Mouse (Mus musculus) heart, embryonic 11.5 days (tissue): ENCODE data around the gene Syt8. TPM values are rescaled to one million over a fixed set of nuclear protein-coding genes. Genes with fewer than 3 reads are reported as not detected.

Experiments
- ATAC-seq: fragments of 200-750 bp; cut with Nextera tagmentation; replicated peaks from 2 replicates; pipeline ENCODE4 v1.8.0; 2017; ENCODE audit warnings: moderate library complexity; ENCODE audit not compliant: insufficient number of reproducible peaks, low FRiP score, low TSS enrichment
- H3K27ac ChIP-seq: fragments of 300-500 bp; sonication (generic); 2 replicates; pipeline ENCODE4 v1.5.1; 2014; ENCODE audit warnings: mild to moderate bottlenecking, low read depth, low read length
- H3K27me3 ChIP-seq: fragments of 300-500 bp; sonication (generic); 2 replicates; pipeline ENCODE4 v1.6.1; 2014; ENCODE audit warnings: mild to moderate bottlenecking, low read length, mixed read lengths; ENCODE audit not compliant: control insufficient read depth, insufficient read depth
- H3K36me3 ChIP-seq: fragments of 300-500 bp; sonication (generic); 2 replicates; pipeline ENCODE4 v1.6.1; 2014; ENCODE audit warnings: mild to moderate bottlenecking, low read length, moderate library complexity, mixed read lengths; ENCODE audit not compliant: control insufficient read depth, insufficient read depth
- H3K4me1 ChIP-seq: fragments of 300-500 bp; sonication (generic); 2 replicates; pipeline ENCODE4 v1.6.1; 2014; ENCODE audit warnings: low read length; ENCODE audit not compliant: control insufficient read depth, insufficient read depth
- H3K4me2 ChIP-seq: fragments of 300-500 bp; sonication (generic); 2 replicates; pipeline ENCODE4 v1.6.1; 2014; ENCODE audit warnings: mild to moderate bottlenecking, moderate library complexity
- H3K4me3 ChIP-seq: fragments of 300-500 bp; sonication (generic); 2 replicates; pipeline ENCODE4 v1.5.1; 2014; ENCODE audit warnings: low read depth, low read length
- H3K9ac ChIP-seq: fragments of 300-500 bp; sonication (generic); 2 replicates; pipeline ENCODE4 v1.6.1; 2014; ENCODE audit warnings: mild to moderate bottlenecking, low read depth, low read length, moderate library complexity
- H3K9me3 ChIP-seq: fragments of 300-500 bp; sonication (generic); replicated peaks from 2 replicates; pipeline ENCODE4 v1.6.1; 2016; ENCODE audit warnings: low read length; ENCODE audit not compliant: control insufficient read depth
- WGBS: fragments of 180-500 bp; shearing (Covaris S2); extraction: QIAGEN DNeasy Blood & Tissue Kit; methylation state at CpG from one replicate; pipeline ENCODE4 v1.1.7; 2014; ENCODE audit not compliant: insufficient replicate concordance; 5-methylcytosine and 5-hydroxymethylcytosine counted together
- polyA plus RNA-seq: library from polyadenylated mRNA; unstranded; fragments of >200 nt; fragmentation: Nextera tagmentation; extraction: Ambion mirVana; gene quantifications from 2 replicates; pipeline ENCODE4 v1.2.1, GENCODE M21; 2014

Gene Syt8
- polyA plus RNA-seq, 1 experiment from 2014 or later = 0.26 TPM

GRCm38 (mm10) chr7:142443474-142443873 lies 8.8 kb downstream of the Syt8 start:
- Histone ChIP-seq H3K27me3 (no peaks in the 10 kb centered on the region), H3K4me2 (no peak overlapping the region), H3K4me1 (peaks cover 18% of the 10 kb centered on the region), H3K36me3 (no peaks in the 10 kb centered on the region), H3K9ac (no peak overlapping the region), H3K27ac (no peak overlapping the region), H3K9me3 (no peaks in the 10 kb centered on the region), H3K4me3 (no peak overlapping the region)
- WGBS = 88% methylated on average over 5 of the region's 5 CpGs
- no peak for ATAC-seq

DNA sequence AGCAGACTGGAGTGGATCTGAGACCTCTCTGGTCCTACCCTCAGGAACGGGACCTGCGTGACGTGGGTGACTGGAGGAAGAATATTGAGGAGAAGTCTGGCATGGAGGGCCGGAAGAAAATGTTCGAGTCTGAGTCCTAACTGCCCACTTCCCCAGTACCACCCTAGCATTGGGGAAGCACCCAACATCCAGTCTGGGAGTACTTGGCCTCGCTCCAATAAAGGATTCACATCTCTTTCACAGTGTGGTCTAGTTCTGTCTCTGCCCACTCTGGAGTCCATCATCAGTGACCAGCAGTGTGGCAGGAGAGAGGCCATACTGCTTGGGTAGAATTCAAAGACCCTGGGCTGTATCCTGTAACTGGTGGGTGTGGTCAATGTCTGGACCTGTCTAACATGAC lies 9.5 kb downstream of the Syt8 start:
- Histone ChIP-seq H3K9me3 (no peaks in the 10 kb centered on the region), H3K9ac (no peak overlapping the region), H3K4me3 (no peak overlapping the region), H3K27me3 (no peaks in the 10 kb centered on the region), H3K4me1 (peaks cover 18% of the 10 kb centered on the region), H3K27ac (no peak overlapping the region), H3K36me3 (no peaks in the 10 kb centered on the region), H3K4me2 (no peak overlapping the region)
- 83% methylated on average over 6 of the region's 6 CpGs for WGBS
- no peak for ATAC-seq

GRCm38 (mm10) chr7:142445324-142445723 lies 10.7 kb downstream of the Syt8 start:
- no peak overlapping the region for H3K27ac ChIP-seq
- 89% methylated on average over 6 of the region's 6 CpGs for WGBS
- H3K9me3 ChIP-seq = no peaks in the 10 kb centered on the region

DNA sequence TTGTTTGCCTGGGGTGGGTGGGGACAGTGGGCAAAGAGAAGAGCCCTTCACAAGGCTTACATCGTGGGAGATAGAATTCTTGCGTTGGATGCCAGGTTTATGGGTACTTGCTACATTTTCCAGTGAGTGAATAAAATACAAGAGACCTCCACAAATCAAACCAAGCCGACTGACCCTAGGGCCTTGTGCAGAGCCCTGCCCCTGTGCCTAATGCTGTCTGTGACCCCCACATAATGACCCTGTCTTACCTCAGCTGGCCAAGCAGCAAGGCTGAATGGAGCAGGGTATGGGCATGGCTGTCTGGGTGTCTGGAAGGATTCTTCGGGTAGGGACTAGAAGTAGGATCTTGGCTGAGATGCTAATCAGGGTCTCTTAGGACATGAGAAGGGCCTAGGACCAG lies 11.6 kb downstream of the Syt8 start:
- peaks cover 10% of the 10 kb centered on the region; the same call in 1 of the 2 replicates for H3K4me1 ChIP-seq
- H3K4me2 ChIP-seq = no peak overlapping the region
- ATAC-seq = no peak
- H3K27ac ChIP-seq = no peak overlapping the region
- H3K27me3 ChIP-seq = no peaks in the 10 kb centered on the region
- no peaks in the 10 kb centered on the region for H3K9me3 ChIP-seq
- no peaks in the 10 kb centered on the region for H3K36me3 ChIP-seq
- WGBS = 73% methylated on average over 4 of the region's 4 CpGs
- H3K4me3 ChIP-seq = no peak overlapping the region
- H3K9ac ChIP-seq = no peak overlapping the region

More at GRCm38 (mm10) chr7:142445324-142445723, 10.7 kb downstream of the Syt8 start:
- H3K36me3 ChIP-seq = no peaks in the 10 kb centered on the region
- no peak overlapping the region for H3K4me2 ChIP-seq
- no peak overlapping the region for H3K4me3 ChIP-seq
- peaks cover 17% of the 10 kb centered on the region for H3K4me1 ChIP-seq
- no peak overlapping the region for H3K9ac ChIP-seq
- H3K27me3 ChIP-seq = no peaks in the 10 kb centered on the region
- no peak for ATAC-seq

- no peak for ATAC-seq
- Histone ChIP-seq H3K27me3 (no peaks in the 10 kb centered on the region), H3K4me1 (peaks cover 3% of the 10 kb centered on the region; the same call in 1 of the 2 replicates), H3K9ac (no peak overlapping the region), H3K36me3 (no peaks in the 10 kb centered on the region), H3K9me3 (no peaks in the 10 kb centered on the region), H3K4me2 (no peak overlapping the region), H3K27ac (no peak overlapping the region), H3K4me3 (no peak overlapping the region)
- WGBS = 73% methylated on average over 6 of the region's 6 CpGs
These were observed 14.5 kb downstream of the Syt8 start for GRCm38 (mm10) chr7:142449038-142449617.

- Histone ChIP-seq H3K9ac (0 out of 2 replicates have a peak overlapping the region, but pooled peaks have one; percentile 12), H3K4me1 (peaks cover 49% of the 10 kb centered on the region), H3K27me3 (no peaks in the 10 kb centered on the region), H3K4me3 (no peak overlapping the region), H3K27ac (peak overlapping the region; percentile 98), H3K36me3 (no peaks in the 10 kb centered on the region), H3K4me2 (no peak overlapping the region), H3K9me3 (no peaks in the 10 kb centered on the region)
- WGBS = 69% methylated on average over 1 of the region's 1 CpGs
- ATAC-seq = no peak
These were observed 20.1 kb downstream of the Syt8 start for GRCm38 (mm10) chr7:142454706-142455105.

- H3K4me1 ChIP-seq = peaks cover 55% of the 10 kb centered on the region
- H3K4me3 ChIP-seq = no peak overlapping the region
- no peaks in the 10 kb centered on the region for H3K9me3 ChIP-seq
- WGBS = 49% methylated on average over 2 of the region's 2 CpGs
- H3K27ac ChIP-seq = peak overlapping the region; percentile 98
- H3K27me3 ChIP-seq = no peaks in the 10 kb centered on the region
- no peak for ATAC-seq
- H3K36me3 ChIP-seq = no peaks in the 10 kb centered on the region
- H3K4me2 ChIP-seq = no peak overlapping the region
- peak overlapping the region; percentile 12; the same call in 1 of the 2 replicates for H3K9ac ChIP-seq
These were observed 20.6 kb downstream of the Syt8 start for GRCm38 (mm10) chr7:142455251-142455650.

DNA sequence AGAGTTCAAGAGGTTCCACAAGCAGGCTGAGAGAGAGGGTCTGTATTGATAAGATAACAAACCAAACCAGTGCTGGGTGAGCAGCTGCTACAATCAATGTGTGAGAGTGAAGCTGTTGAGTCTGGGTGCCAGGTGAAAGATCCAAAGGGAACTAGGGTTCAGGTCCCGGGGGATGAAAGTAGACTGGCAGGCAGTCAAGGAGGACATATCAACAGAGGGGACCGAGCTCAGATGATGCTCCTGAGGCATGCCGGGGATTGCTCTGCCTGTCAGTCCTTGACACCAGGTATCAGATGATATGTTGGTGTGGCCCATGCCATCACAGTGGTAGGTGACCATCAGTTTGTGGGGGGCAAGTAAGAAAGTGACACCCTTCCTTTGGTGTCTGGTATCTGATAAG lies 22.2 kb downstream of the Syt8 start:
- Histone ChIP-seq H3K4me2 (no peak overlapping the region; the same call in 1 of the 2 replicates), H3K36me3 (no peaks in the 10 kb centered on the region), H3K9ac (no peak overlapping the region; the same call in 1 of the 2 replicates), H3K4me3 (no peak overlapping the region), H3K9me3 (no peaks in the 10 kb centered on the region), H3K4me1 (peaks cover 66% of the 10 kb centered on the region), H3K27me3 (no peaks in the 10 kb centered on the region), H3K27ac (peak overlapping the region; percentile 98)
- ATAC-seq = peak; percentile 35; the same call in 1 of the 2 replicates
- WGBS = 5% methylated on average over 3 of the region's 3 CpGs

DNA sequence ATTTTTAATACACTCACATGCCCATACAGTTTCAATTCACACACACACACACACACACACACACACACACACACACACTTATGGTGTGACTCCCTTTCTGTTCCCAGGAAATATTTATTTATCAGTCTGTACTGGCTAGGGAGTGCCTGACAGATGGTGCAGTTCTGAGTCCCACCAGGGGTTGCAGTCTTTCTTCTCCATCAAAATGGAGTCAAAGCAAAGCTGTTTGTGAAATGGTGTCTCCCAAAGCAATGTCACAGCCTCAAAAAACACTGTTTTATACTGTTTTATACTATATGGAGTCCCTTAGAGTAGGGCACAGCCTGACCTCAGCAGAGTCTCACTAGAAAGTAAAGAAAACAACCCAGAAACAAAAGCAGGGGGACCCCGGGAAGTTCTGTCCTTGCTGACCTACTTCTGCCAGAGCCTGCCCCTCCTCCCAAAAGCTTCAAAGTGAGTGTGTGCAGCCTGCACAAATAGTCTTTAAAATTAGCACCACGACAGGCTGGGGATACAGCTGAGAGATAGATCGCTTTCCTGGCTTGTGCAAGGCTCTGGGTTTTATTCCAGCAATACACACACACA lies 22.7 kb downstream of the Syt8 start:
- no peak for ATAC-seq
- Histone ChIP-seq H3K36me3 (no peaks in the 10 kb centered on the region), H3K4me2 (peak overlapping the region; percentile 31; the same call in 1 of the 2 replicates), H3K9me3 (no peaks in the 10 kb centered on the region), H3K4me1 (peaks cover 71% of the 10 kb centered on the region), H3K4me3 (no peak overlapping the region), H3K27ac (peak overlapping the region; percentile 98), H3K9ac (peak overlapping the region; percentile 58), H3K27me3 (no peaks in the 10 kb centered on the region)
- WGBS = 11% methylated on average over 3 of the region's 3 CpGs
